Mouse (Mus musculus) thymus, postnatal 0 days (tissue): ENCODE data around the gene Nrxn2. TPM values are rescaled to one million over a fixed set of nuclear protein-coding genes. Genes with fewer than 3 reads are reported as not detected.

ENCODE experiments used
- DNase-seq: peaks from one replicate; pipeline ENCODE4 v3.0.0-alpha.2; 2015; ENCODE audit warnings: low spot score
- polyA plus RNA-seq: library from polyadenylated mRNA; unstranded; fragments of >200 nt; fragmentation: Nextera tagmentation; extraction: Ambion mirVana; gene quantifications from 2 replicates; pipeline ENCODE4 v1.2.1, GENCODE M21; 2015

Nrxn2 gene
- polyA plus RNA-seq, 1 experiment from 2014 or later, result 0.10 TPM

DNA sequence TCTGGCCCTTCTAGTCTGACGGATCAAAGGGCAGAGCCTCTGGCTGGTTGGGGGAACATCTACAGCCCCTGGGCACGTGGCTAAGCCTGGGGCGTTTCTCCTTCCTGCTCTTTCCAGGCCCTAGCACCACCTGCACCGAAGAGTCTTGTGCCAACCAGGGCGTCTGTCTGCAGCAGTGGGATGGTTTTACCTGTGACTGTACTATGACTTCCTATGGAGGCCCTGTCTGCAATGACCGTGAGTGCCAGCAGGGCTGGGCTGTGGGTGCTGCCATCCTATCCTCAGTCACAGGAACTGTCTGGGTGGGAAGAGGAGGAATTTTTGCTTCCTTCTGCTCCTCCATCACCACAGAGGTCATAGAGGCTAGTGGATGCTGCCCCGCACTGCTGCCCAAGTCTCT lies 74.7 kb downstream of the Nrxn2 start:
- no peak for DNase-seq

DNA sequence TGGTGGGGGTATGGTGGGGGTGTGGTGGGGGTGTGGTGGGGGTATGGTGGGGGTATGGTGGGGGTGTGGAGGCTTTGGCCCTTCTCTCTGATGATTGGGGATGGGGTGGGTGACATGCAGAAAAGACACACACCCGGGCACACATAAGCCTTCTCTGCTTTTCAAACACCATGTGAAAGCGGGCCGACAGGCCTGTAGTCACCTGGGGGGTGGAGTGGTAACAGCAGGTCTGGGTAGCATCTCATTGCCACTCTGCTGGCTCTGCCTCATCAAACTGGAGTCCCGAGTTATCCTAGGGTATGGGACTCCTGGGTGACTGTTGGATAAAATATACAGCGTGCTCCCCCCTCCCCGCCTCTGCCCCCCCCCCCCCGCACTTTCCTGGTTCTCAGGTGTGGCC lies 75.5 kb downstream of the Nrxn2 start:
- DNase-seq, result no peak

DNA sequence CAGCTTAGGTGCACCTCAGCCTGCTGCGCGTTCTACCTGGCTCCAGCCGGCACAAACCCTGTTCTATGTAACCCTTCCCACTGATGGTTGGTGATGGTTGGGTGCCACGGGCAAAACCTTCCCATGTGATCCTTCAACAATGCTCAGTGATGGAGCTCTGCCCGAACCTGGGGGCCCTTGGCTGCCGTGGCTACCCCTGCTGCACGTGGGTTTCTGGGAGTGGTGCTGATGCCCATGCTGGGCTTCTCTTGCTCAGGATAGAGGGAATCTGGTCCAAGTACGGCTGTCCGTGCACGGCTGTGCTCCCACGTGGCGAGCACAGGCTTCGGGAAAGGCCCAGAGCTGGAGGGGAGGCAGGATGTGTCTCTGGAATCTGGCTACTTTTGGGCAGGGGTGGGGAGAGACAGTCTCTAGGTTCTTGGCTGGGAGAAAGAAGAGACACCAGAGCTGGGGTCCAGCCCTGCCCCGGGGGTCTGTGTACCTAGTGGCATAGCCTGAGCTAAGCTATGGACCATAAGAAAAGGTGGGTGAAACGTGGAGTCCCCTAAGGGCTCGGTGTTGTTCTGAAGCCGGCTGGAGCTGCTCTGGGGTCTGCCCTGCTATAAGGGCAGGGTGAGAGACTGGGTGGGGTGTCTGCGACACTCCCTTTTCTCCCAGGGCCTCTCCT lies 76.1 kb downstream of the Nrxn2 start:
- DNase-seq, result no peak

DNA sequence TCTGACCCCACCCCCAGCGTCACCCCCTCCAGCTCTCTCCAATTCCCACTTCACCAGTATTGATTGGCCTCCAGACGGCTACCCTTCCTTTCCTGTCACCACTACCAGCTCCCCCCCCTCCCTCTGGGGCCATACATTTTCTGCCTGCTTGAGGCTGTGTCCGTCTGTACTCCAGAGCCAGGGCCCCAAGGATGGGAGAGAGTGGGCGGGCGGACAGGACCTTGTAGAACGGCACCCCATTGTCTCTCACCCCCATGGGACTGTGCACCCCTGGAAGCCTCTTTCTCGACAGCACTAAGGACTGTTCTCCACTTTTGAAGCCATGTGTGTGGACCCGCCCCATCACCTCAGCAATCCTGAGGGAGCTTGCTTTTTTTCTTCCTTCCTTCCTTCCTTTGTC lies 77.2 kb downstream of the Nrxn2 start:
- DNase-seq, result no peak

DNA sequence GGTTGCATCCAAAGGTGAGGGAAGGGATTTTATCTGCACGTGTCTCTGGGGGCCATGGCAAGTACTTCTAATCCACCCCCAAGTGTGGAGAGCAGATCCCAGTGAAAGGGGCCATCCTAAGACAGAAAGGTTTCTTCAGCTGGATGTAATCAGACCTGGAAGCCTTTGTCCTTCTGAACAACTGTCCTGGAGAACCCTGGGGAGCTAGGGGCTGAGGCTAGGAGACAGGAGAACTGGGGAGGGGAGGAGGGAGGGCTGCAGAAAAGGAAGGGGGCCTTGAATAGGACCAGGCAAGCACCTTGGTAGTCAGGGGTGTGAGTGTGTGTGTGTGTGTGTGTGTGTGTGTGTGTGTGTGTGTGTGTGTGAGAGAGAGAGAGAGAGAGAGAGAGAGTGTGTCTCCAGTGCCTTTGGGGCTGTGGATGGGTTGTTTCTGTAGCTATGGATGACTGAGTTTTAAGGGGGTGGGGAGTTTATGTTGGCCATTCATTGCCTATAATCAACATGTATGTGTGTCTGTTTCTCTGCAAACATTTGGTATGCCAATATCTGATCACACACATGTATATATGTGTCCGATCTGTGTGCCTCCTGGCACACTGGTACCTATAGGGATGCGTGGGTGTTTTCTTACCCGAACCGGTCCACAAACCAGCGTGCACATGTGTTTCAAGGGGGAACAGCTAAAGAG lies 78.1 kb downstream of the Nrxn2 start:
- no peak for DNase-seq

DNA sequence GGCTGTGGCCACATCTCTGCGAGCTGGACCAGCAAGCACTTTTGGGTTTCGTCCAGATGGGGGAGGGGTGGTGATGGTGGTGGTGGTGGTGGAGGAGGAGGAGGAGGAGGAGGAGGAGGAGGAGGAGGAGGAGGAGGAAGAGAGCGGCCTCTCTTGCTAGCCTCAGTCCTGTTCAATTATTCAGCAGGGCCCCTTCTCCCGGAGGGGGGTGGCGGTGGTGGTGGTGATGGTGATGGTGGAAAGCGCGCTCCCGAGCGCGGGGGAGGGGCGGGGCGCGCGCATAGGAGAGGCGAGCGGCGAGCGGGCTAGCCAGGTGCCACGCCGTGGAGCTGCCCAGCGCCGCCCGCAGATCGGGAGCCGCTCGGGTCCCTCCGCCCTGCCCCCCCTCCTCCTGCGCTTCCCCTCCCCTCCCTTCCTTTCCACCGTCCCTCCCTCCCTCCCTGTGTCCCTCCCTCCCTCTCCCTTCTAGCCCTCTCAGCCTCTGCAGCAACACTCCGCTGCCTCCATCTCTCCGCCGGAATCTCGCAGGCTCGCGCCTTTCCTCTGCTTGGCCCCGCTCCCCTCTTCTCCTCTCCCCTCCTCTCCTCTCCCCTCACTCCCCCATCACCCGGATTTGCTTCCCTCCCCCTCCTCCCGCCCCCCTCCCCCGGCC lies 78.7 kb downstream of the Nrxn2 start:
- DNase-seq, result no peak

DNA sequence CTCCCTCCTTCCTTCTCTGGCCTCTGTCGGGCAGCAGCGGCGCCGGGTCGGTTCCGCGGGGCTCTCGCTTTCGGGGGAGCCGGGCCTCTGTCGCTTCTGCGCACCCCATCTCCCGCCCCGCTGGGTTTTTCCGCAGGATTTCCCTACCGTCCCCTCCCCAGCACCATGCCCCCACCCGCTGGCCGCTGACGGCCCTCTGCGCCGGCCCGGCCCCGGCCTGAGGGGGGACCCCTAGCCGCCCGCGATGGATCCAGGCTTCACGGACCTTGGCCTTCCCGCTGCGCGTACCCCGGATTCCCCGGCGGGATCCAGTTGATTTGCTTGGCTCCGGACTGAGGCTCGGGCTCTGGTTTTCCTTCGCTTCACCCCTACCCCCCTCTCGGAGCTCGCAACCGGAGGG lies 79.3 kb downstream of the Nrxn2 start:
- no peak for DNase-seq

DNA sequence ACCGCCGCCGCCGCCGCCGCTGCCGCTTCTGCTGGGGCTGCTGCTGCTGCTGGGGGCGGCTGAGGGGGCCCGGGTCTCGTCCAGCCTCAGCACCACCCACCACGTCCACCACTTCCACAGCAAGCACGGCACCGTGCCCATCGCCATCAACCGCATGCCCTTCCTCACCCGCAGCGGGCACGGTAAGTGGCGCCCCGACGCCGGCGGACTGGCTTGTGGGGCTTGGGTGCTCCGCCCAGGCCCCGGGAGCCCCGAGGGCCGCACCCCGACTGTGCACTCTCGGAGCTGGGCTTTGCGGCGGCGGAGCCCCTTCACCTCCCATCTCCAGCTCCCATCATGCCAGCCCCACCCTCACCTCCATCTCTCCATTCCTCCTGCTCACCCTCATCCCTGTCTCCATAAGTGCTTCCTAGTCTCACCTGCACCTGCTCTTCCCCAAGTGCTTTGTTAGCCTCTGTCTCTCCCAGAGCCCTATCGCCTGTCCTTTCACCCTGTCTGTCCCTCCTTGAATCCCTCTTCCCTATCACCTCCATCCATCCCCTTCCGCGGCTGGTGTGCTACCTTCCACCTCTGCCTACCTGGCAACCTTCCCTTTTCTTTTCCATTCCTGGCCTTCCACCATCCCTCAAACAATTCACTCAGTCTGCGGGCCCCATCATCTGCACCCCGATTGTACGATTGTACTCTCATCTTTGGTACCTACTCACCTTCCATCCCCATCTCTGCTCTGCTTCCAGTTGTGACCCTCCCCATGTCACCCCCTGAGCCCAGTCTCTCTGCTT lies 80.0 kb downstream of the Nrxn2 start:
- no peak for DNase-seq

DNA sequence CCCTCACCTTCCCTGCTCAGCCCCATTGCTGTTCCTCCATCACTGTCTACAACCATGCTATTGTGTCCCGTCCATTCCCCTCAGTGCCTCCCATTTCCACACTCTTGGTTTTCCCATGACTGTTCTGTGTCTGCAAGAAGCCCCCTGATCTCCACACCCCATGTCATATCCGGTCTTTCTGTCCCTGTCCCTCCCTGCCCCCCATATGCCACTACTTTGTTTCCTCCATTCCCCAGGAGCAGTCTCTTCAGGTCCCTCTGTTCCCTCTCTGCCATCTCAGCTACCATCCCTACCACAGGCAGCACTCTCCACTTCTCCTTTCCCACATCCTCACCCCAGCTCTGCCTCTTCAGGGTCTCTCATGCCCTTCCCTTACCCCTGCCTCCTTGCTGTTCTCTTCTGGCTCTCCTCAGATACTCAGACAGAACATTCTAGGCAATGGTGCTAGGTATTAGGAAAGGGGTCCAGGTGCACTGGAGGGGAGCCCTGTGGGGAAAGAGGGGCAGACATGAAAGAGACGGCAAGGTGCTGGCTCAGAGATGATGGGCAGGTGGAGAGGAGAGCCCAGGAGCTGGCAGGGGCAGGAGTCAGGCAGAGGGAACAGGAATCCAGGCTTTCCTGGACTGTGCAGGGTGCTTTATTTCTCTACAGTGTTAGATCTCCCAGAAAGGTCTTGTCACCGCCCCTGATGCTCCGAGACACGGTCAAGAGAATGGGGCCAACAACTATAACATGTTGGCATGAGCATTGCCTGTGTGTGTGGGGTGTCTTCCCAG lies 81.5 kb downstream of the Nrxn2 start:
- no peak for DNase-seq

DNA sequence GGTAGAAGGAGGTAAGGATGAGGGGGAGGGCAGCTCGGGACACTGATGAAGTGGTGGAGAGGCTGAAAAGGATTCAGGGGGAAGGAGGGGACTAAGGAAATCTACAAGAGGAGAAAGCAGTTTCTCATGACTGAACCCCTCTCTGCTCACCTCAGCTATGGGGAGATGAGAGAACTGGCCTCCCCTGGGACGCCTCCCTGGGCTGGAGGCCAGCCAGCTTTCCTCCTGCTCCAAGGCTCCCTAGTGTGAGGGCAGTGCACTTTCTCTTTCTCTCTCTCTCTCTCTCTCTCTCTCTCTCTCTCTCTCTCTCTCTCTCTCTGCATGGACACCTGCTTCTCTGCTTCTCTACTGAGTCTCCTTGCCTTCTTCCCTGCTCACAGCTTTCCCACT lies 82.1 kb downstream of the Nrxn2 start:
- no peak for DNase-seq

DNA sequence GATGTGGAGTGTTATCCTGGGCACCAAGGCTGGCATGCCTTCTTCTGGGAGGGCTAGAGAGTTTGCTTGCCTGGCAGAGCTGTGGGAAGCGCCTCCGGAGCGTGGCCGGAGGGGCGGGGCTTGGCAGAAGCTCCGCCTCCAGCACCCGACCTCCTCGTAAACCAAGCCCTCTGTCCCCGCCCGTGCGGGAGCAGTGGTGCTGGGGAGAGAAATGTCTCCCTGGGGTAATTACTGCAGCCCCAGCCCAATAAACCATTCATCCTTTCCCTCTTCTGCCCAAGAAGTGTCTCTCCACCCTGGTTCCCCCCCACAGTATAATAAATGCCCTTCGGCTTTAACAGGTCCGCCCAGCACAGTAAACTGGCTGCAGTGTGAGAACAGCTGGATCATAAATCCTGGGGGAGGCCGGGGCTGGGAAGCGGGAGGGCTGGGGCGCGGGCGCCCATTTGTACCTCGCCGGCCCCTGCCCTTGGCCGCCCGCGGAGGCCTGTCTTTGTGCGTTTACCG lies 83.6 kb downstream of the Nrxn2 start:
- peak; percentile 15 for DNase-seq

DNA sequence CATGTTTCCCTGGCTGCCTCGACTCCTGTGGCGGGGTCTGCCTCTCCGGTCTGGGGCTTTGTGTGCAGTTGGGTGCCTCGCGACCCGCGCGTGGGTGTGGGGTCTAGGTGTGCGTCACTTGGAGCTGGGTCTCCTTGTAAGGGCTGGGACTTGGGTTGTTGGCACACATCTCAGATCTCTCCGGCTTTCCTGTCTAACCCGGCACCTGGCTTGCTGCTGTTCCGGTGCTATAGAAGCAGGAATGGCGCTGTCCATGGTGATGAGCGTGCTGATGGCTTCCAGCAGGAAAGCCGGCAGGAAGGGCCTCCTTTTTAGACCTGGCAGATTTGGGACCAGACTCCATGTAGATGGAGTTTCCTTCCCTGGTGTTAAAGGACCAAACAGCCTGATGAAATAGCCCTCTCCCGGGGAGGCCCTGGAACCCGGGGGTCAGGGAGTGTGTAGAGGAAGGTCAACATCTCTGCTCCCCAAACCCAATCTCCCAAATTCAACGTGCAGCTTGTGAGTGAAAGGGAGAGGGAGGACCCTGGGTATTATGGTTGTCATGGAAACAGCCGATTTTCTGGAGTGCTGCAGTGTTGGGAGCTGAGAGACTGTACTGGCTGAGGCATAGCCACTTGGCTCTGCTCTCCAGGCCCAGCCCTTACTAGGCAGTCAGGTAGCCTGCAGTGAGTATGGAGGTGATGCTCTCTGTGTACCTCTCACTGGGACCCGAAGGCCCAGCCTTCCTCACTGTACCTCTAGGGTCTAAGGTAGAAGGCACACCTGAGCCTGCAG lies 84.2 kb downstream of the Nrxn2 start:
- DNase-seq, result no peak

DNA sequence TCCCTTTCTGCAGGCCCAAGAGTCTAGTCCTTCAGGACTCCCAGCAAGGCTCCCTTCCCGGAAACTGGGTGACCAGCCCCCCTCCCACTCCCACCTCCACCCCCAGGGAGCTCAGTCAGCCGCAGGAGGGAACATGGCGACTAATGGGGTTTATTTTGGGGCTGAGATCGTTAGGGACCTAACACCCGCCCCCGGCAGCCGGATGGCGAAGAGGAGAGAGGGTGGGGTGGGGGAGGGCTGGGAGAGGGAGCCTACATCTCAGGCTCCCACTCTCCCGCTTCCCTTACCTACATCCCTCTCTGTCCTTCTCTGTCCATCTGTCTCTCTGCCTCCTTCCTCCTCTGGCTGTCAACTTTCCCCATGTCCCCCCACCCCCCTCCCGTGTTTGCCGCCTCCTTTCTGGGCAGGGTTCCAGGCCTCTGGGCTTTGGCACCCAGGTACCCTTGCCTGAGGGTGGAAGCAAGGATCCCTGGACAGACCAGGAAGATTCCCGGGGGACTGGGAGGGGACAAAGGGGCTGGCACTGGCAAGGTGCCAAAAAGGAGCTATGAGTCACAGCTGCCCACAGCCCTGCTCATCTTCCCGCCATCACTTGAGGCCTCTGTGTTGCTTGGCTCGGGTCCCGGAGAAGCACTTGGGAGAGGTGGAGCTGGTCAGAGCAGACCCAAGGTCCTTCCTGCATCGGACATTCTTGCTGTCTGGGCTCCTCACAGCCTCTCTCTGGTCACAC lies 85.6 kb downstream of the Nrxn2 start:
- DNase-seq, result no peak

DNA sequence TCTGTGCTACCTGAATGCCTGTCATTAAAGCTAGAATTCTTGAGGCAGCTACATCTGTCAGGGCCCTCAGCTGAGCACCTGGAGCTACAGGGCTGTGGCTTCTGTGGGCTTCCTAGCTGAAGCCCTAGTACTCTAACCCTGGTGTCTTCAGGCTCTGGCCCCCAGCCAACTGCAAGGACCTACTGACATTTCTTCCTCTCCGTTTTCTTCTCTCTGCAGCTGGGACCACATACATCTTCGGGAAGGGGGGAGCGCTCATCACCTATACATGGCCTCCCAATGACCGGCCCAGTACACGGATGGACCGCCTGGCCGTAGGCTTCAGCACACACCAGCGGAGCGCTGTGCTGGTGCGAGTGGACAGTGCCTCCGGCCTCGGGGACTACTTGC lies 86.1 kb downstream of the Nrxn2 start:
- no peak for DNase-seq

DNA sequence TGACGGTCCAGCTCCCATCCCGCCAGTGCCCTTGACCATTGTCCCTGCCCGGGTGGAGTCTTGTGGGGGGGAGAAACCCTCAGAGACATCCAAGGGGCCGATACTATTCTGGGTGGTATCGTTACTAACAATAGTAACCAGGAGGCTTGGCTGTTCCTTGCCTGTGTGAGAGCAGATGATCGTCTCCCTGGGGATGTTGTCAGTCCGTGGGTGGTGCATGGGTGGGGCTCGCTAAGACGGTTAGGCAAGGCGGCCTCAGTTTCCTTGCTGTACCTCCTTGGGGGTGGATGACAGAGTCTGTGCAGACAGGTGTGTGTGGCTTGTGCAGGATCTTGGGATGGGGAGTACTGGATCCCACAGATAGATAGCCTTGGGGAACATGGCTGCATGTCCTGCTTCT lies 88.9 kb downstream of the Nrxn2 start:
- no peak for DNase-seq

DNA sequence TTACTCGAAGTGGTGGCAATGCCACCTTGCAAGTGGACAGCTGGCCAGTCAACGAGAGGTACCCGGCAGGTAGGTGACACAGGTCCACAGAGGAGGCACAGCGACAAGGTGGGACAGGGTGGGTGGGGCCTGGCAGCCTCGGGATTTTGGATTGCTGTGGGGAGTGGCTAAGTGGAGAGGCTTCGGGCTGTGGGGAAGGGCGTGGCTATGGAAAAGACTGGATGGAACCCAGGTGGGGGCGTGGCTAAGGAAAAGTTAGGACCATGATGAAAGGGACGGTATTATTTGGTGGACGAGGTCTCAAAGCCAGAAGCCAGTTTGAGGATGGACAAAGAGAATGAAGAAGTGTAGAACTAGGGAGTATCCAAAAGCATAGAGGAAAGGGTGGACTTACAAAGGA lies 91.3 kb downstream of the Nrxn2 start:
- DNase-seq, result no peak

DNA sequence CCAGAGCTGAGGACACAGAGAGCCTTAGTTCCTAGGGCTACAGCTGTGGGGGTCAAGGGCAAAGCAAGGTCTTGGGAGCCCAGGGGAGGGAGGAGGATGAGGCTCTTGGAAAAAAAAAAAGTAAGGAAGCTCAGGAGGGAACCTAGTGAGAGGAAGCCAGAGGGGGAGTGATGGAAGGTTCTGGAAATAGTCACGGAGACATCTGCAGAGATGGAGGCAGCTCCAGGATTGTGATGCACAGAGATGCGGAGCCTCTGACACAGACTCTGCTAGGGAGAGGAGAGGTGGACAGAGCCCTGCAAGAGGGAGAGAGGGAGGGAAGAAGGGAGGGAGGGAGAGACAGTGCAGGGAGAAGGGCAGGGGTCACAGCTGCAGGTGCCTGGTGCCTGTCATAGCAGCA lies 92.0 kb downstream of the Nrxn2 start:
- DNase-seq, result no peak

DNA sequence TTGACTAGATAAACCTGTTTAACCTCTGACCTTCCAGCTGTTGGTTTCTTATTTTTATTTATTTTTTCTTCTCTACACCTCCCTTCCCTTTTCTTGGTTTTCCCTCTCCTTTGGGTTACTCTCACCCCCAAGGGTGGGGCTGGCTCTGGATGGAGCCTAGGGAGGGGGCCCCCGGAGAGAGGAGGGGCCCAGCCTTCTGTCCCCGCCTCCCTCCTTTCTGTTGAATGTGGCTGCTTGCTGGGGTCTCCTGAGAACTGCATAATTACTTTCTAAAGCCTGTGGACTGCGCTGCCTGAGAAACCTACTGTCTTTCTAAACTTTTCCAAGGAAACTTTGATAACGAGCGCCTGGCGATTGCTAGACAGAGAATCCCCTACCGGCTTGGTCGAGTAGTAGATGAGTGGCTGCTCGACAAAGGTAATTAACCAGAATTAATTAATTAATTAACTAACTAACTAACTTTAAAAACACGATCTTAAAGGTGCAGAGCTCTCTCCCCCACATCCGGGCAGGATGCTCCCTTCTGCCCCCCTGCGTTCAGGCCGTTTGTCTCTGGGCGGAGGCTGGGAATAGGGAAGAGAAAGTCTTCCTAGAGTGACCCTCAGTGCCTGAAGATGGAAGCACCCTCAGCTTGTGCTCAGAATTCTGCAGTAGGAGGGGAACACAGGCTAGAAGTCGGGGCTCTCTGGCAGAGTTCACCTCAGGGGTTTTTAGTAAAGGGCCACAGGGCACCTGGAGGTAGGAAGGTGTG lies 95.0 kb downstream of the Nrxn2 start:
- DNase-seq, result no peak

DNA sequence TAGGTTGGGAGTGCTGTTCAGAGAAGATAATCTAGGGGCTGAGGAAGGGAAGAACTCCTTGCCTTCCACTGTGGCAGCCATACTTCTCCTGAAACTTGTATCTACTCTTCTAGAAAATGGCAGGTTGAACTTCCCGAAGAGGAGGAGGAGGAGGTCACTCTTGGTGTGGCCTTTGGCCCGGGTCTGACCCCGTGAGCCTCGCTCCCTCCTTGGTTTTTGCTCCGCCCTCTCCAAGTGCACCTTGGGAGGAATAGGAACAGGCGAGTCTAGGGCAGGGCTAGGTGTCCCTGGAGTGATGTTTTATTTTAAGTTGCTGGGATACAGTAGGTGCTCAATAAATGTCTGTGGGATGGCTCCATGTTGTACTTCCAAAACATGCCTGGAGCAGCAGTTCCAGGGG lies 96.4 kb downstream of the Nrxn2 start:
- DNase-seq, result no peak
